In genomic region chr17:45642701-45643100, GRCm38 (mm10) we compare ENCODE assay signal across 9 mouse cellular contexts. TPM values are rescaled to one million over a fixed set of nuclear protein-coding genes. Genes with fewer than 3 reads are reported as not detected.
A peak's percentile ranks its signal among the peaks of the same experiment; 100 is the strongest.
DNase-seq lines count a peak whose midpoint lies in the region; ATAC-seq and TF ChIP-seq lines count a peak whose summit lies in the region.
"Had no signal": no experiment of that assay in that cellular context is flagged by ENCODE, and none has a peak within 500 bp of the region (broad histone marks: within the 10 kb centered on the region; RNA-seq: fewer than 3 reads in every experiment).

No protein-coding gene starts in this region.

- no peaks in the 10 kb centered on the region for H3K4me1 ChIP-seq in ES-Bruce4 (ENCODE audit: control insufficient read depth, insufficient read depth, low read length)
- H3K4me1 ChIP-seq in cerebellum, adult 2 months (ENCODE audit: control insufficient read depth, insufficient read depth, low read length), result peaks cover 3% of the 10 kb centered on the region; the same call in 1 of the 2 replicates
- H3K4me1 ChIP-seq in kidney, embryonic 16.5 days (ENCODE audit: insufficient read depth, low read length), result peaks cover 4% of the 10 kb centered on the region; the same call in 1 of the 2 replicates
- no peaks in the 10 kb centered on the region for H3K4me1 ChIP-seq in liver, embryonic 14.5 days (replicated peaks; ENCODE audit: control insufficient read depth in 2 of 2, insufficient read depth in 2 of 2, low read length in 1 of 2)

- no peak overlapping the region for H3K27ac ChIP-seq in ES-Bruce4 (ENCODE audit: insufficient read depth, low read length)
- no peak overlapping the region for H3K27ac ChIP-seq in cerebellum, adult 2 months (ENCODE audit: insufficient read depth, low read length)
- H3K27ac ChIP-seq in kidney, embryonic 16.5 days (ENCODE audit: low read length), result no peak overlapping the region
- H3K27ac ChIP-seq in liver, embryonic 14.5 days, result no peak overlapping the region

- no peak overlapping the region for H3K4me2 ChIP-seq in kidney, embryonic 16.5 days (replicated peaks; ENCODE audit: low read depth, low read length)
- no peak overlapping the region for H3K4me2 ChIP-seq in liver, embryonic 14.5 days (ENCODE audit: low read depth)

- peak; percentile 63 for TF ChIP-seq CTCF in ES-Bruce4 (IDR thresholded peaks at IDR 0.05; ENCODE audit: low read depth, low read length)
- TF ChIP-seq CTCF in cerebellum, adult 2 months (IDR thresholded peaks at IDR 0.05; ENCODE audit: borderline replicate concordance, insufficient read depth, low read depth, low read length), result peak; percentile 70
- TF ChIP-seq CTCF in liver, embryonic 14.5 days (IDR thresholded peaks at IDR 0.05; ENCODE audit: low read depth), result peak; percentile 93

- WGBS in cerebellum, adult 2 months, result 4% methylated on average over 12 of the region's 12 CpGs
- WGBS in kidney, embryonic 16.5 days, result 21% methylated on average over 12 of the region's 12 CpGs
- 20% methylated on average over 12 of the region's 12 CpGs for WGBS in liver, embryonic 14.5 days (ENCODE audit: insufficient replicate concordance)

- TF ChIP-seq POLR2A in ES-Bruce4 (IDR thresholded peaks at IDR 0.05; ENCODE audit: insufficient read depth, low read length), result no peak
- TF ChIP-seq POLR2A in cerebellum, adult 2 months (IDR thresholded peaks at IDR 0.05; ENCODE audit: borderline replicate concordance, insufficient read depth, low read length), result no peak

- H3K27me3 ChIP-seq in ES-Bruce4 (ENCODE audit: control insufficient read depth, insufficient read depth, low read length, poor library complexity, severe bottlenecking), result no peaks in the 10 kb centered on the region
- H3K27me3 ChIP-seq in cerebellum, adult 2 months (ENCODE audit: control insufficient read depth, insufficient read depth, low read length), result no peaks in the 10 kb centered on the region
- H3K27me3 ChIP-seq in kidney, embryonic 16.5 days (ENCODE audit: insufficient read depth, low read length), result no peaks in the 10 kb centered on the region
- H3K27me3 ChIP-seq in liver, embryonic 14.5 days (ENCODE audit: control insufficient read depth, insufficient read depth, low read length), result no peaks in the 10 kb centered on the region

- H3K36me3 ChIP-seq in ES-Bruce4 (ENCODE audit: control insufficient read depth, insufficient read depth, low read length, poor library complexity, severe bottlenecking), result no peaks in the 10 kb centered on the region
- H3K36me3 ChIP-seq in kidney, embryonic 16.5 days (ENCODE audit: insufficient read depth, low read length), result no peaks in the 10 kb centered on the region
- H3K36me3 ChIP-seq in liver, embryonic 14.5 days (replicated peaks; ENCODE audit: control insufficient read depth, insufficient read depth, low read depth), result no peaks in the 10 kb centered on the region

- DNase-seq in 3134 (ENCODE audit: extremely low read depth, insufficient read length, low spot score), result peak; percentile 65
- peak; percentile 74 to 81 for DNase-seq in cerebellum, adult 2 months
- DNase-seq in liver, embryonic 14.5 days (ENCODE audit: low read depth in 3 of 3, low spot score in 3 of 3), result no peak
- DNase-seq in retina, embryonic 14.5 days (ENCODE audit: low spot score), result peak; percentile 80
- DNase-seq in thymus, postnatal 4 days, result peak; percentile 92

- peak; percentile 31; the same call in 1 of the 2 replicates for ATAC-seq in frontal cortex, adult (ENCODE audit: low TSS enrichment)
- no peak for ATAC-seq in kidney, embryonic 16.5 days (ENCODE audit: low FRiP score, low TSS enrichment)
- no peak for ATAC-seq in liver, embryonic 14.5 days (ENCODE audit: insufficient read depth)

- 0 out of 2 replicates have a peak, but pooled peaks cover 5% of the 10 kb centered on the region for H3K9me3 ChIP-seq in ES-Bruce4 (replicated peaks; ENCODE audit: control insufficient read depth, insufficient read depth, low read length, poor library complexity, severe bottlenecking)
- 0 out of 2 replicates have a peak, but pooled peaks cover 6% of the 10 kb centered on the region for H3K9me3 ChIP-seq in kidney, embryonic 16.5 days (ENCODE audit: low read length)
- no peaks in the 10 kb centered on the region for H3K9me3 ChIP-seq in liver, embryonic 14.5 days (ENCODE audit: control insufficient read depth, low read length)

- TF ChIP-seq EP300 in ES-Bruce4 (IDR thresholded peaks at IDR 0.05; ENCODE audit: insufficient read depth, low read depth, low read length), result no peak
- TF ChIP-seq EP300 in liver, embryonic 14.5 days (IDR thresholded peaks at IDR 0.05; ENCODE audit: low read depth), result no peak

- 0 out of 2 replicates have a peak overlapping the region, but pooled peaks have one; percentile 1 for H3K9ac ChIP-seq in ES-Bruce4 (ENCODE audit: low read depth, poor library complexity, severe bottlenecking)
- H3K9ac ChIP-seq in kidney, embryonic 16.5 days (replicated peaks; ENCODE audit: low read length), result 0 out of 2 replicates have a peak overlapping the region, but pooled peaks have one; percentile 19
- no peak overlapping the region for H3K9ac ChIP-seq in liver, embryonic 14.5 days (replicated peaks)

- peak overlapping the region; percentile 41 for H3K4me3 ChIP-seq in ES-Bruce4 (ENCODE audit: low read depth, low read length)
- peak overlapping the region; percentile 57 for H3K4me3 ChIP-seq in cerebellum, adult 2 months (replicated peaks; ENCODE audit: insufficient read depth, low read depth, low read length)
- H3K4me3 ChIP-seq in kidney, embryonic 16.5 days (ENCODE audit: low read length), result no peak overlapping the region
- no peak overlapping the region for H3K4me3 ChIP-seq in liver, embryonic 14.5 days (ENCODE audit: insufficient read depth in 1 of 2, low read depth in 2 of 2, low read length in 2 of 2)

RNA-seq across cellular contexts. Expression of gene Capn11, which starts 16.4 kb away (rescaled TPM):
- polyA plus RNA-seq in ES-Bruce4 (2011; ENCODE audit: insufficient read depth, insufficient read length, low read depth, missing spikeins), result 1.4 and 1.9 TPM in 2 replicates
- 3.8 and 4.7 TPM in 2 replicates for polyA plus RNA-seq in cerebellum, adult 2 months (2012; rRNA removed)
- 0.60 and 0.72 TPM in 2 replicates for polyA plus RNA-seq in kidney, embryonic 16.5 days (2015; fragmentation: Nextera tagmentation; extraction: Ambion mirVana)
- polyA plus RNA-seq in liver, embryonic 14.5 days (2012; rRNA removed), result not detected in 2 replicates
- polyA plus RNA-seq in liver, embryonic 14.5 days (2014; fragmentation: Nextera tagmentation; extraction: Ambion mirVana), result not detected in 2 replicates

RNA-seq across cellular contexts. Expression of gene Mymx, which starts 40.8 kb away (rescaled TPM):
- 19.2 and 22.6 TPM in 2 replicates for polyA plus RNA-seq in ES-Bruce4 (2011; ENCODE audit: insufficient read depth, insufficient read length, low read depth, missing spikeins)
- not detected in 2 replicates for polyA plus RNA-seq in cerebellum, adult 2 months (2012; rRNA removed)
- polyA plus RNA-seq in kidney, embryonic 16.5 days (2015; fragmentation: Nextera tagmentation; extraction: Ambion mirVana), result 6.2 and 7.4 TPM in 2 replicates
- 0.10 TPM in 1 of 2 replicates, not detected in the other for polyA plus RNA-seq in liver, embryonic 14.5 days (2012; rRNA removed)
- polyA plus RNA-seq in liver, embryonic 14.5 days (2014; fragmentation: Nextera tagmentation; extraction: Ambion mirVana), result not detected in 2 replicates
- polyA plus RNA-seq: heart, embryonic 14.5 days had no signal

RNA-seq across cellular contexts. Expression of gene Slc29a1, which starts 43.3 kb away (rescaled TPM):
- polyA plus RNA-seq in ES-Bruce4 (2011; ENCODE audit: insufficient read depth, insufficient read length, low read depth, missing spikeins), result 132 and 134 TPM in 2 replicates
- polyA plus RNA-seq in cerebellum, adult 2 months (2012; rRNA removed), result 72.2 and 75.6 TPM in 2 replicates
- 107 and 116 TPM in 2 replicates for polyA plus RNA-seq in kidney, embryonic 16.5 days (2015; fragmentation: Nextera tagmentation; extraction: Ambion mirVana)
- polyA plus RNA-seq in liver, embryonic 14.5 days (2012; rRNA removed), result 152 and 218 TPM in 2 replicates
- 177 and 188 TPM in 2 replicates for polyA plus RNA-seq in liver, embryonic 14.5 days (2014; fragmentation: Nextera tagmentation; extraction: Ambion mirVana)

RNA-seq across cellular contexts. Expression of gene Mrpl14, which starts 43.4 kb away (rescaled TPM):
- 31.8 and 42.7 TPM in 2 replicates for polyA plus RNA-seq in ES-Bruce4 (2011; ENCODE audit: insufficient read depth, insufficient read length, low read depth, missing spikeins)
- 78.4 and 84.2 TPM in 2 replicates for polyA plus RNA-seq in cerebellum, adult 2 months (2012; rRNA removed)
- 140 and 162 TPM in 2 replicates for polyA plus RNA-seq in kidney, embryonic 16.5 days (2015; fragmentation: Nextera tagmentation; extraction: Ambion mirVana)
- 60.8 and 82.6 TPM in 2 replicates for polyA plus RNA-seq in liver, embryonic 14.5 days (2012; rRNA removed)
- 142 and 148 TPM in 2 replicates for polyA plus RNA-seq in liver, embryonic 14.5 days (2014; fragmentation: Nextera tagmentation; extraction: Ambion mirVana)

RNA-seq across cellular contexts. Expression of gene Tmem63b, which starts 44.0 kb away (rescaled TPM):
- 112 and 129 TPM in 2 replicates for polyA plus RNA-seq in ES-Bruce4 (2011; ENCODE audit: insufficient read depth, insufficient read length, low read depth, missing spikeins)
- 196 and 199 TPM in 2 replicates for polyA plus RNA-seq in cerebellum, adult 2 months (2012; rRNA removed)
- 35.6 and 41.5 TPM in 2 replicates for polyA plus RNA-seq in kidney, embryonic 16.5 days (2015; fragmentation: Nextera tagmentation; extraction: Ambion mirVana)
- 10.4 and 11.0 TPM in 2 replicates for polyA plus RNA-seq in liver, embryonic 14.5 days (2012; rRNA removed)
- 4.1 and 5.4 TPM in 2 replicates for polyA plus RNA-seq in liver, embryonic 14.5 days (2014; fragmentation: Nextera tagmentation; extraction: Ambion mirVana)

Comparison
In these comparisons a context has a peak if more than half of its experiments do, and no peak if none do; other contexts are left out.
1. DNase-seq: peak in 3134 (single experiment), cerebellum, adult 2 months (2 of 2), retina, embryonic 14.5 days (single experiment) and thymus, postnatal 4 days (single experiment); none in liver, embryonic 14.5 days (0 of 3).
2. H3K4me3 ChIP-seq: peak in ES-Bruce4 (single experiment) and cerebellum, adult 2 months (single experiment); none in kidney, embryonic 16.5 days (single experiment) and liver, embryonic 14.5 days (0 of 2).
3. Peak in every context shown above with its lines, with median percentiles within 50 percentile points of each other: CTCF ChIP-seq.